Mouse (Mus musculus) hindbrain, embryonic 16.5 days (tissue): ENCODE results near the gene Ano6. TPM values are rescaled to one million over a fixed set of nuclear protein-coding genes. Genes with fewer than 3 reads are reported as not detected.
"Not testable (repeated sequence)": the region's sequence is repeated elsewhere in the genome, so short reads cannot be mapped to it uniquely, and the experiment has no call there.

Experiments
- ATAC-seq: fragments of 200-750 bp; cut with Nextera tagmentation; 2 replicates; pipeline ENCODE4 v1.8.0; 2017; ENCODE audit warnings: moderate TSS enrichment, moderate library complexity
- H3K27ac ChIP-seq: fragments of 300-500 bp; sonication (generic); 2 replicates; pipeline ENCODE4 v1.5.1; 2014; ENCODE audit warnings: low read depth, mild to moderate bottlenecking, control low read depth, low read length, moderate library complexity
- H3K27me3 ChIP-seq: fragments of 300-500 bp; sonication (generic); replicated peaks from 2 replicates; pipeline ENCODE4 v1.6.1; 2014; ENCODE audit warnings: low read length; ENCODE audit not compliant: control insufficient read depth, insufficient read depth
- H3K36me3 ChIP-seq: fragments of 300-500 bp; sonication (generic); 2 replicates; pipeline ENCODE4 v1.6.1; 2014; ENCODE audit warnings: mild to moderate bottlenecking, low read length, moderate library complexity, mixed read lengths; ENCODE audit not compliant: control insufficient read depth, insufficient read depth
- H3K4me1 ChIP-seq: fragments of 300-500 bp; sonication (generic); 2 replicates; pipeline ENCODE4 v1.6.1; 2014; ENCODE audit warnings: low read depth, low read length; ENCODE audit not compliant: control insufficient read depth, insufficient read depth
- H3K4me2 ChIP-seq: fragments of 300-500 bp; sonication (generic); 2 replicates; pipeline ENCODE4 v1.6.1; 2014; ENCODE audit warnings: mild to moderate bottlenecking, low read length, control low read depth, moderate library complexity
- H3K4me3 ChIP-seq: fragments of 300-500 bp; sonication (generic); 2 replicates; pipeline ENCODE4 v1.5.1; 2014; ENCODE audit warnings: mild to moderate bottlenecking, low read length, control low read depth, moderate library complexity
- H3K9ac ChIP-seq: fragments of 300-500 bp; sonication (generic); 2 replicates; pipeline ENCODE4 v1.6.1; 2014; ENCODE audit warnings: low read depth, mild to moderate bottlenecking, control low read depth, low read length, moderate library complexity
- H3K9me3 ChIP-seq: fragments of 300-500 bp; sonication (generic); 2 replicates; pipeline ENCODE4 v1.6.1; 2014; ENCODE audit warnings: mild to moderate bottlenecking, low read length, moderate library complexity; ENCODE audit not compliant: control insufficient read depth
- WGBS: fragments of 180-500 bp; shearing (Covaris S2); extraction: QIAGEN DNeasy Blood & Tissue Kit; methylation state at CpG from one replicate; pipeline ENCODE4 v1.1.7; 2014; 5-methylcytosine and 5-hydroxymethylcytosine counted together
- polyA plus RNA-seq: library from polyadenylated mRNA; unstranded; fragments of >200 nt; fragmentation: Nextera tagmentation; extraction: Ambion mirVana; gene quantifications from 2 replicates; pipeline ENCODE4 v1.2.1, GENCODE M21; 2015

Gene Ano6
- polyA plus RNA-seq, 1 experiment from 2014 or later, result 25.0 TPM

- Histone ChIP-seq H3K27ac (no peak overlapping the region), H3K4me3 (no peak overlapping the region), H3K27me3 (no peaks in the 10 kb centered on the region), H3K9me3 (no peaks in the 10 kb centered on the region), H3K9ac (no peak overlapping the region), H3K4me2 (0 out of 2 replicates have a peak overlapping the region, but pooled peaks have one; percentile 0), H3K36me3 (no peaks in the 10 kb centered on the region), H3K4me1 (peaks cover 29% of the 10 kb centered on the region)
- 17% methylated on average over 11 of the region's 11 CpGs for WGBS
- ATAC-seq, result peak; percentile 18
Measured at GRCm38 (mm10) chr15:95827465-95827971, 36.9 kb downstream of the Ano6 start.

GRCm38 (mm10) chr15:95828018-95828646 is 37.5 kb downstream of the Ano6 start:
- not testable (repeated sequence) for H3K4me3 ChIP-seq, H3K9me3 ChIP-seq, H3K9ac ChIP-seq, H3K36me3 ChIP-seq, ATAC-seq, H3K27ac ChIP-seq, H3K27me3 ChIP-seq
- H3K4me2 ChIP-seq, result 0 out of 2 replicates have a peak overlapping the region, but pooled peaks have one; percentile 0
- WGBS, result 28% methylated on average over 8 of the region's 8 CpGs
- H3K4me1 ChIP-seq, result peaks cover 29% of the 10 kb centered on the region

GRCm38 (mm10) chr15:95828647-95829254 is 38.1 kb downstream of the Ano6 start:
- Histone ChIP-seq H3K4me1 (peaks cover 29% of the 10 kb centered on the region), H3K9ac (no peak overlapping the region), H3K4me2 (no peak overlapping the region), H3K27me3 (no peaks in the 10 kb centered on the region), H3K9me3 (no peaks in the 10 kb centered on the region), H3K4me3 (no peak overlapping the region), H3K27ac (peak overlapping the region; percentile 62), H3K36me3 (no peaks in the 10 kb centered on the region)
- 29% methylated on average over 10 of the region's 10 CpGs for WGBS
- ATAC-seq, result peak; percentile 82

GRCm38 (mm10) chr15:95829553-95830205 is 39.0 kb downstream of the Ano6 start:
- WGBS, result 62% methylated on average over 14 of the region's 14 CpGs
- no peaks in the 10 kb centered on the region for H3K27me3 ChIP-seq
- peak overlapping the region; percentile 62 for H3K27ac ChIP-seq
- ATAC-seq, result no peak
- H3K4me2 ChIP-seq, result no peak overlapping the region
- no peaks in the 10 kb centered on the region for H3K36me3 ChIP-seq
- 0 out of 2 replicates have a peak overlapping the region, but pooled peaks have one; percentile 15 for H3K9ac ChIP-seq
- peaks cover 29% of the 10 kb centered on the region for H3K4me1 ChIP-seq
- no peak overlapping the region for H3K4me3 ChIP-seq
- no peaks in the 10 kb centered on the region for H3K9me3 ChIP-seq

GRCm38 (mm10) chr15:95830206-95830560 is 39.5 kb downstream of the Ano6 start:
- WGBS, result 58% methylated on average over 12 of the region's 12 CpGs
- H3K4me1 ChIP-seq, result peaks cover 29% of the 10 kb centered on the region
- no peak for ATAC-seq
- no peaks in the 10 kb centered on the region for H3K27me3 ChIP-seq
- H3K9ac ChIP-seq, result no peak overlapping the region
- H3K27ac ChIP-seq, result peak overlapping the region; percentile 36; the same call in 1 of the 2 replicates
- H3K4me3 ChIP-seq, result no peak overlapping the region
- no peaks in the 10 kb centered on the region for H3K9me3 ChIP-seq
- H3K4me2 ChIP-seq, result no peak overlapping the region
- no peaks in the 10 kb centered on the region for H3K36me3 ChIP-seq

- no peak overlapping the region for H3K4me2 ChIP-seq
- 84% methylated on average over 9 of the region's 9 CpGs for WGBS
- H3K4me3 ChIP-seq, result no peak overlapping the region
- H3K27ac ChIP-seq, result no peak overlapping the region
- peaks cover 18% of the 10 kb centered on the region for H3K4me1 ChIP-seq
- ATAC-seq, result no peak
- no peaks in the 10 kb centered on the region for H3K36me3 ChIP-seq
- H3K9me3 ChIP-seq, result no peaks in the 10 kb centered on the region
- H3K9ac ChIP-seq, result no peak overlapping the region
- H3K27me3 ChIP-seq, result no peaks in the 10 kb centered on the region
Measured at GRCm38 (mm10) chr15:95833292-95833691, 42.6 kb downstream of the Ano6 start.

GRCm38 (mm10) chr15:95836077-95836476 is 45.4 kb downstream of the Ano6 start:
- no peaks in the 10 kb centered on the region for H3K27me3 ChIP-seq
- no peak overlapping the region for H3K4me2 ChIP-seq
- H3K4me3 ChIP-seq, result no peak overlapping the region
- no peak overlapping the region for H3K9ac ChIP-seq
- H3K9me3 ChIP-seq, result no peaks in the 10 kb centered on the region
- no peak overlapping the region for H3K27ac ChIP-seq
- no peak for ATAC-seq
- H3K4me1 ChIP-seq, result peaks cover 2% of the 10 kb centered on the region
- WGBS, result 85% methylated on average over 4 of the region's 4 CpGs
- no peaks in the 10 kb centered on the region for H3K36me3 ChIP-seq

GRCm38 (mm10) chr15:95836646-95837434 is 46.2 kb downstream of the Ano6 start:
- Histone ChIP-seq H3K9ac (no peak overlapping the region), H3K4me2 (no peak overlapping the region), H3K4me1 (peaks cover 2% of the 10 kb centered on the region), H3K27me3 (no peaks in the 10 kb centered on the region), H3K4me3 (no peak overlapping the region), H3K36me3 (no peaks in the 10 kb centered on the region), H3K9me3 (no peaks in the 10 kb centered on the region), H3K27ac (no peak overlapping the region; the same call in 1 of the 2 replicates)
- 50% methylated on average over 13 of the region's 13 CpGs for WGBS
- ATAC-seq, result no peak
